Mouse (Mus musculus) lung, embryonic 16.5 days (tissue): ENCODE data around the gene Acss2. TPM values are rescaled to one million over a fixed set of nuclear protein-coding genes. Genes with fewer than 3 reads are reported as not detected.

Experiments used
- ATAC-seq: fragments of 200-750 bp; cut with Nextera tagmentation; 2 replicates; pipeline ENCODE4 v1.8.0; 2017; ENCODE audit warnings: low read depth, mild to moderate bottlenecking, moderate library complexity
- H3K27ac ChIP-seq: fragments of 300-500 bp; sonication (generic); 2 replicates; pipeline ENCODE4 v1.5.1; 2014; ENCODE audit warnings: mild to moderate bottlenecking, control low read depth, low read length
- H3K27me3 ChIP-seq: fragments of 300-500 bp; sonication (generic); 2 replicates; pipeline ENCODE4 v1.6.1; 2014; ENCODE audit warnings: low read depth, low read length, mixed read lengths; ENCODE audit not compliant: control insufficient read depth, insufficient read depth
- H3K36me3 ChIP-seq: fragments of 300-500 bp; sonication (generic); 2 replicates; pipeline ENCODE4 v1.6.1; 2014; ENCODE audit warnings: low read length; ENCODE audit not compliant: control insufficient read depth, insufficient read depth
- H3K4me1 ChIP-seq: fragments of 300-500 bp; sonication (generic); replicated peaks from 2 replicates; pipeline ENCODE4 v1.6.1; 2014; ENCODE audit warnings: low read length, mixed read lengths; ENCODE audit not compliant: control insufficient read depth, insufficient read depth
- H3K4me2 ChIP-seq: fragments of 300-500 bp; sonication (generic); 2 replicates; pipeline ENCODE4 v1.6.1; 2014; ENCODE audit warnings: low read depth, low read length, control low read depth
- H3K4me3 ChIP-seq: fragments of 300-500 bp; sonication (generic); 2 replicates; pipeline ENCODE4 v1.5.1; 2014; ENCODE audit warnings: mild to moderate bottlenecking, low read length, control low read depth
- H3K9ac ChIP-seq: fragments of 300-500 bp; sonication (generic); 2 replicates; pipeline ENCODE4 v1.6.1; 2014; ENCODE audit warnings: low read length, control low read depth
- H3K9me3 ChIP-seq: fragments of 300-500 bp; sonication (generic); 2 replicates; pipeline ENCODE4 v1.6.1; 2016; ENCODE audit warnings: low read length; ENCODE audit not compliant: control insufficient read depth
- WGBS: fragments of 180-500 bp; shearing (Covaris S2); extraction: QIAGEN DNeasy Blood & Tissue Kit; methylation state at CpG from one replicate; pipeline ENCODE4 v1.1.7; 2014; 5-methylcytosine and 5-hydroxymethylcytosine counted together
- polyA plus RNA-seq: library from polyadenylated mRNA; unstranded; fragments of >200 nt; fragmentation: Nextera tagmentation; extraction: Ambion mirVana; gene quantifications from 2 replicates; pipeline ENCODE4 v1.2.1, GENCODE M21; 2015

The Acss2 gene
- polyA plus RNA-seq, 1 experiment from 2014 or later = 11.0 TPM

- Histone ChIP-seq H3K4me1 (peaks cover 8% of the 10 kb centered on the region), H3K4me3 (no peak overlapping the region), H3K36me3 (no peaks in the 10 kb centered on the region), H3K27me3 (no peaks in the 10 kb centered on the region), H3K4me2 (no peak overlapping the region), H3K9ac (no peak overlapping the region), H3K27ac (no peak overlapping the region), H3K9me3 (no peaks in the 10 kb centered on the region)
- WGBS = 74% methylated on average over 4 of the region's 4 CpGs
- ATAC-seq = no peak
Measured at GRCm38 (mm10) chr2:155582384-155582995, 64.7 kb downstream of the Acss2 start.

GRCm38 (mm10) chr2:155582996-155583395 lies 65.2 kb downstream of the Acss2 start:
- no peak overlapping the region for H3K4me3 ChIP-seq
- peaks cover 8% of the 10 kb centered on the region for H3K4me1 ChIP-seq
- H3K9ac ChIP-seq = no peak overlapping the region
- H3K27ac ChIP-seq = no peak overlapping the region
- H3K9me3 ChIP-seq = no peaks in the 10 kb centered on the region
- H3K4me2 ChIP-seq = no peak overlapping the region
- WGBS = 80% methylated on average over 5 of the region's 5 CpGs
- no peaks in the 10 kb centered on the region for H3K27me3 ChIP-seq
- no peaks in the 10 kb centered on the region for H3K36me3 ChIP-seq
- ATAC-seq = no peak

- WGBS = 46% methylated on average over 5 of the region's 5 CpGs
- H3K4me1 ChIP-seq = peaks cover 8% of the 10 kb centered on the region
- no peaks in the 10 kb centered on the region for H3K9me3 ChIP-seq
- H3K4me2 ChIP-seq = no peak overlapping the region
- H3K27ac ChIP-seq = no peak overlapping the region
- no peaks in the 10 kb centered on the region for H3K36me3 ChIP-seq
- ATAC-seq = no peak; the same call in 1 of the 2 replicates
- no peak overlapping the region for H3K9ac ChIP-seq
- no peaks in the 10 kb centered on the region for H3K27me3 ChIP-seq
- H3K4me3 ChIP-seq = no peak overlapping the region
Measured at GRCm38 (mm10) chr2:155583927-155584530, 66.3 kb downstream of the Acss2 start.

GRCm38 (mm10) chr2:155585082-155585481 lies 67.3 kb downstream of the Acss2 start:
- ATAC-seq = no peak
- Histone ChIP-seq H3K4me3 (no peak overlapping the region), H3K4me2 (no peak overlapping the region), H3K9ac (no peak overlapping the region), H3K27ac (0 out of 2 replicates have a peak overlapping the region, but pooled peaks have one; percentile 2), H3K9me3 (no peaks in the 10 kb centered on the region), H3K27me3 (no peaks in the 10 kb centered on the region), H3K36me3 (no peaks in the 10 kb centered on the region), H3K4me1 (peaks cover 8% of the 10 kb centered on the region)
- 82% methylated on average over 9 of the region's 9 CpGs for WGBS

- H3K4me1 ChIP-seq = peaks cover 8% of the 10 kb centered on the region
- H3K27ac ChIP-seq = 0 out of 2 replicates have a peak overlapping the region, but pooled peaks have one; percentile 2
- H3K4me3 ChIP-seq = no peak overlapping the region
- no peaks in the 10 kb centered on the region for H3K27me3 ChIP-seq
- H3K9me3 ChIP-seq = no peaks in the 10 kb centered on the region
- 0 out of 2 replicates have a peak overlapping the region, but pooled peaks have one; percentile 16 for H3K4me2 ChIP-seq
- ATAC-seq = peak; percentile 87
- 44% methylated on average over 10 of the region's 10 CpGs for WGBS
- no peak overlapping the region for H3K9ac ChIP-seq
- no peaks in the 10 kb centered on the region for H3K36me3 ChIP-seq
Measured at GRCm38 (mm10) chr2:155585486-155585885, 67.7 kb downstream of the Acss2 start.

GRCm38 (mm10) chr2:155588136-155588535 lies 70.4 kb downstream of the Acss2 start:
- Histone ChIP-seq H3K27me3 (no peaks in the 10 kb centered on the region), H3K9ac (no peak overlapping the region), H3K4me3 (no peak overlapping the region), H3K4me1 (peaks cover 14% of the 10 kb centered on the region), H3K4me2 (no peak overlapping the region), H3K27ac (no peak overlapping the region), H3K9me3 (no peaks in the 10 kb centered on the region), H3K36me3 (no peaks in the 10 kb centered on the region)
- WGBS = 70% methylated on average over 3 of the region's 3 CpGs
- ATAC-seq = no peak

GRCm38 (mm10) chr2:155589521-155589920 lies 71.8 kb downstream of the Acss2 start:
- Histone ChIP-seq H3K27me3 (no peaks in the 10 kb centered on the region), H3K4me3 (no peak overlapping the region), H3K9me3 (no peaks in the 10 kb centered on the region), H3K27ac (no peak overlapping the region), H3K36me3 (no peaks in the 10 kb centered on the region), H3K4me2 (no peak overlapping the region), H3K4me1 (peaks cover 13% of the 10 kb centered on the region), H3K9ac (no peak overlapping the region)
- WGBS = 70% methylated on average over 6 of the region's 6 CpGs
- ATAC-seq = no peak

GRCm38 (mm10) chr2:155590876-155591275 lies 73.1 kb downstream of the Acss2 start:
- 87% methylated on average over 2 of the region's 2 CpGs for WGBS
- no peak overlapping the region for H3K4me2 ChIP-seq
- no peaks in the 10 kb centered on the region for H3K36me3 ChIP-seq
- peaks cover 6% of the 10 kb centered on the region for H3K4me1 ChIP-seq
- no peak overlapping the region for H3K4me3 ChIP-seq
- no peak overlapping the region for H3K27ac ChIP-seq
- no peaks in the 10 kb centered on the region for H3K9me3 ChIP-seq
- ATAC-seq = no peak
- H3K9ac ChIP-seq = no peak overlapping the region
- no peaks in the 10 kb centered on the region for H3K27me3 ChIP-seq

GRCm38 (mm10) chr2:155591676-155592075 lies 73.9 kb downstream of the Acss2 start:
- ATAC-seq = no peak
- no peaks in the 10 kb centered on the region for H3K36me3 ChIP-seq
- peaks cover 6% of the 10 kb centered on the region for H3K4me1 ChIP-seq
- peak overlapping the region; percentile 74 for H3K27ac ChIP-seq
- H3K4me2 ChIP-seq = peak overlapping the region; percentile 85
- H3K4me3 ChIP-seq = peak overlapping the region; percentile 54
- no peaks in the 10 kb centered on the region for H3K27me3 ChIP-seq
- 5% methylated on average over 6 of the region's 6 CpGs for WGBS
- H3K9ac ChIP-seq = peak overlapping the region; percentile 78
- H3K9me3 ChIP-seq = no peaks in the 10 kb centered on the region
